Mouse (Mus musculus) thymus, adult 2 months (tissue): ENCODE measurements around the gene Psmd2. TPM values are rescaled to one million over a fixed set of nuclear protein-coding genes. Genes with fewer than 3 reads are reported as not detected.

Experiments used
- DNase-seq: peaks from one replicate; pipeline ENCODE4 v3.0.0; 2021
- H3K27ac ChIP-seq: fragments of 200-500 bp; 2 replicates; pipeline ENCODE4 v1.5.1; 2012; ENCODE audit warnings: low read length, control low read depth; ENCODE audit not compliant: control insufficient read depth, insufficient read depth
- H3K27me3 ChIP-seq: fragments of 200-500 bp; 2 replicates; pipeline ENCODE4 v1.6.1; 2012; ENCODE audit warnings: mild to moderate bottlenecking, low read length, moderate library complexity, mixed read lengths; ENCODE audit not compliant: control insufficient read depth, insufficient read depth
- H3K36me3 ChIP-seq: fragments of 200-500 bp; 2 replicates; pipeline ENCODE4 v1.6.1; 2012; ENCODE audit warnings: mild to moderate bottlenecking, low read length, moderate library complexity; ENCODE audit not compliant: control insufficient read depth, insufficient read depth
- H3K4me1 ChIP-seq: fragments of 200-500 bp; replicated peaks from 2 replicates; pipeline ENCODE4 v1.6.1; 2012; ENCODE audit warnings: low read length; ENCODE audit not compliant: control insufficient read depth, insufficient read depth
- H3K4me3 ChIP-seq: fragments of 200-500 bp; 2 replicates; pipeline ENCODE4 v1.5.1; 2012; ENCODE audit warnings: mild to moderate bottlenecking, low read length, control low read depth, moderate library complexity; ENCODE audit not compliant: control insufficient read depth, insufficient read depth
- CTCF ChIP-seq: fragments of 200-500 bp; IDR thresholded peaks from 2 replicates; pipeline ENCODE4 v1.5.1; 2012; ENCODE audit warnings: mild to moderate bottlenecking, control low read depth, low read length, moderate library complexity, borderline replicate concordance; ENCODE audit not compliant: control insufficient read depth, poor library complexity, insufficient read depth; ENCODE audit errors: extremely low read depth
- POLR2A ChIP-seq: fragments of 200-500 bp; IDR thresholded peaks from 2 replicates; pipeline ENCODE4 v1.6.1; 2012; ENCODE audit warnings: mild to moderate bottlenecking, low read length, control low read depth, moderate library complexity; ENCODE audit not compliant: control insufficient read depth, poor library complexity, insufficient read depth; ENCODE audit errors: extremely low read depth
- WGBS: fragments of 180-500 bp; shearing (Covaris S2); methylation state at CpG from one replicate; pipeline ENCODE4 v1.1.7; 2018; 5-methylcytosine and 5-hydroxymethylcytosine counted together
- polyA plus RNA-seq: library from polyadenylated mRNA; depleted of rRNA; stranded (reverse); fragments of >200 nt; gene quantifications from 2 replicates; pipeline ENCODE4 v1.2.3, GENCODE M21; 2012; rRNA removed

The Psmd2 gene
- polyA plus RNA-seq, 1 experiment = 101 TPM

- H3K4me1 ChIP-seq = peaks cover 14% of the 10 kb centered on the region
- no peak for TF ChIP-seq CTCF
- no peak for TF ChIP-seq POLR2A
- WGBS = 98% methylated on average over 7 of the region's 7 CpGs
Observed at GRCm38 (mm10) chr16:20712889-20713288, 61.4 kb downstream of the Psmd2 start.

More at GRCm38 (mm10) chr16:20712889-20713288, 61.4 kb downstream of the Psmd2 start:
- Histone ChIP-seq H3K36me3 (no peaks in the 10 kb centered on the region), H3K27me3 (no peaks in the 10 kb centered on the region), H3K27ac (no peak overlapping the region), H3K4me3 (no peak overlapping the region)
- no peak for DNase-seq

Other genes with a start within 250 kb of the Psmd2 start
- gene Abcc5, start 225.3 kb upstream of the Psmd2 start, polyA plus RNA-seq = 244 and 275 TPM in 2 replicates
- 40.7 and 44.7 TPM in 2 replicates for gene Eif2b5, start 152.8 kb upstream of the Psmd2 start, polyA plus RNA-seq
- gene Dvl3, start 134.7 kb upstream of the Psmd2 start, polyA plus RNA-seq = 42.7 and 49.5 TPM in 2 replicates
- gene Ap2m1, start 116.2 kb upstream of the Psmd2 start, polyA plus RNA-seq = 512 and 578 TPM in 2 replicates
- gene Abcf3, start 103.1 kb upstream of the Psmd2 start, polyA plus RNA-seq = 60.9 and 70.8 TPM in 2 replicates
- 0.03 and 0.15 TPM in 2 replicates for gene Vwa5b2, start 62.2 kb upstream of the Psmd2 start, polyA plus RNA-seq
- 21.3 and 24.0 TPM in 2 replicates for gene Eef1akmt4, start 40.1 kb upstream of the Psmd2 start, polyA plus RNA-seq
- not detected in 2 replicates for gene Gm49333, start 40.0 kb upstream of the Psmd2 start, polyA plus RNA-seq
- 35.0 and 35.4 TPM in 2 replicates for gene Alg3, start 39.9 kb upstream of the Psmd2 start, polyA plus RNA-seq
- gene Camk2n2, start 30.4 kb upstream of the Psmd2 start, polyA plus RNA-seq = 3.5 TPM in 2 replicates
- gene Ece2, start 21.8 kb upstream of the Psmd2 start, polyA plus RNA-seq = 0.32 and 0.42 TPM in 2 replicates
- 618 and 639 TPM in 2 replicates for gene Eif4g1, start 16.7 kb downstream of the Psmd2 start, polyA plus RNA-seq
- gene Fam131a, start 41.6 kb downstream of the Psmd2 start, polyA plus RNA-seq = 6.9 and 8.9 TPM in 2 replicates
- gene Polr2h, start 66.0 kb downstream of the Psmd2 start, polyA plus RNA-seq = 24.7 and 32.9 TPM in 2 replicates
- gene Clcn2, start 66.1 kb downstream of the Psmd2 start, polyA plus RNA-seq = 40.5 and 42.1 TPM in 2 replicates
- gene Chrd, start 81.5 kb downstream of the Psmd2 start, polyA plus RNA-seq = 3.6 and 3.7 TPM in 2 replicates
- gene Thpo, start 82.9 kb downstream of the Psmd2 start, polyA plus RNA-seq = 0.69 and 1.0 TPM in 2 replicates